20 mouse cellular contexts compared by ENCODE assay signal in genomic region chr8:128327922-128328321, GRCm38 (mm10). TPM values are rescaled to one million over a fixed set of nuclear protein-coding genes. Genes with fewer than 3 reads are reported as not detected.
A peak's percentile ranks its signal among the peaks of the same experiment; 100 is the strongest.
DNase-seq lines count a peak whose midpoint lies in the region; ATAC-seq lines count a peak whose summit lies in the region.
"Had no signal": no experiment of that assay in that cellular context is flagged by ENCODE, and none has a peak within 500 bp of the region (broad histone marks: within the 10 kb centered on the region; RNA-seq: fewer than 3 reads in every experiment).

No protein-coding gene starts in this region.

- no peak overlapping the region for H3K4me2 ChIP-seq in embryonic facial prominence, embryonic 14.5 days (ENCODE audit: low read depth, low read length)
- no peak overlapping the region for H3K4me2 ChIP-seq in lung, embryonic 16.5 days (ENCODE audit: low read depth, low read length)
- H3K4me2 ChIP-seq: hindbrain, embryonic 15.5 days; limb, embryonic 15.5 days; neural tube, embryonic 15.5 days had no signal

- H3K4me1 ChIP-seq in embryonic facial prominence, embryonic 14.5 days (ENCODE audit: control insufficient read depth, insufficient read depth, low read length), result no peaks in the 10 kb centered on the region
- peaks cover 21% of the 10 kb centered on the region for H3K4me1 ChIP-seq in embryonic facial prominence, embryonic 10.5 days
- 0 out of 2 replicates have a peak, but pooled peaks cover 5% of the 10 kb centered on the region for H3K4me1 ChIP-seq in lung, embryonic 16.5 days (replicated peaks; ENCODE audit: control insufficient read depth, insufficient read depth, low read length)
- H3K4me1 ChIP-seq in forebrain, embryonic 10.5 days, result peaks cover 4% of the 10 kb centered on the region; the same call in 1 of the 2 replicates
- H3K4me1 ChIP-seq: hindbrain, embryonic 15.5 days; neural tube, embryonic 15.5 days had no signal

- H3K4me3 ChIP-seq in embryonic facial prominence, embryonic 14.5 days (ENCODE audit: low read depth, low read length), result no peak overlapping the region
- no peak overlapping the region for H3K4me3 ChIP-seq in embryonic facial prominence, embryonic 10.5 days
- no peak overlapping the region for H3K4me3 ChIP-seq in lung, embryonic 16.5 days (ENCODE audit: low read length)
- no peak overlapping the region for H3K4me3 ChIP-seq in forebrain, embryonic 10.5 days
- H3K4me3 ChIP-seq: heart, adult 2 months; hindbrain, embryonic 15.5 days; limb, embryonic 15.5 days; neural tube, embryonic 15.5 days had no signal

- ATAC-seq in embryonic facial prominence, embryonic 14.5 days (ENCODE audit: low read depth), result 0 out of 2 replicates have a peak, but pooled peaks have one; percentile 26
- ATAC-seq in lung, embryonic 16.5 days (ENCODE audit: low read depth), result peak; percentile 90
- ATAC-seq: midbrain, embryonic 16.5 days; Patski had no signal

- no peaks in the 10 kb centered on the region for H3K9me3 ChIP-seq in embryonic facial prominence, embryonic 14.5 days (ENCODE audit: control insufficient read depth, low read length)
- H3K9me3 ChIP-seq in embryonic facial prominence, embryonic 10.5 days, result no peaks in the 10 kb centered on the region
- no peaks in the 10 kb centered on the region for H3K9me3 ChIP-seq in lung, embryonic 16.5 days (ENCODE audit: control insufficient read depth, low read length)
- no peaks in the 10 kb centered on the region for H3K9me3 ChIP-seq in forebrain, embryonic 10.5 days
- H3K9me3 ChIP-seq: hindbrain, embryonic 15.5 days; limb, embryonic 15.5 days; neural tube, embryonic 15.5 days had no signal

- DNase-seq in embryonic facial prominence, embryonic 14.5 days (ENCODE audit: low spot score), result peak; percentile 51
- DNase-seq in embryonic facial prominence, embryonic 10.5 days (ENCODE audit: low spot score), result no peak
- DNase-seq in lung, postnatal 10 days, result no peak
- DNase-seq in mesoderm, embryonic 11.5 days (ENCODE audit: low read depth, low spot score), result peak; percentile 6
- no peak for DNase-seq in forebrain, embryonic 10.5 days (ENCODE audit: extremely low spot score, low spot score)
- DNase-seq in gastrocnemius, adult 8-10 months (ENCODE audit: low spot score in 2 of 2), result no peak
- DNase-seq in frontal cortex, postnatal 14 days (ENCODE audit: low spot score in 2 of 2), result no peak
- DNase-seq: adrenal gland, postnatal 14 days; cerebellum, adult 18-20 months; cerebellum, postnatal 25 days; gastrocnemius, postnatal 25 days; heart, adult 2 months; heart, postnatal 36 days; thymus, postnatal 25 days had no signal

- H3K9ac ChIP-seq in embryonic facial prominence, embryonic 14.5 days (ENCODE audit: low read depth, low read length), result no peak overlapping the region
- H3K9ac ChIP-seq in lung, embryonic 16.5 days (ENCODE audit: low read length), result no peak overlapping the region
- H3K9ac ChIP-seq: hindbrain, embryonic 15.5 days; limb, embryonic 15.5 days; neural tube, embryonic 15.5 days had no signal

- H3K27me3 ChIP-seq in embryonic facial prominence, embryonic 14.5 days (replicated peaks; ENCODE audit: control insufficient read depth, insufficient read depth, low read length), result no peaks in the 10 kb centered on the region
- H3K27me3 ChIP-seq in embryonic facial prominence, embryonic 10.5 days (replicated peaks; ENCODE audit: low read depth, poor library complexity, severe bottlenecking), result no peaks in the 10 kb centered on the region
- H3K27me3 ChIP-seq in lung, embryonic 16.5 days (ENCODE audit: control insufficient read depth, insufficient read depth, low read depth, low read length), result no peaks in the 10 kb centered on the region
- H3K27me3 ChIP-seq in forebrain, embryonic 10.5 days (ENCODE audit: poor library complexity, severe bottlenecking), result no peaks in the 10 kb centered on the region
- H3K27me3 ChIP-seq: hindbrain, embryonic 15.5 days; limb, embryonic 15.5 days; neural tube, embryonic 15.5 days; Patski had no signal

- 15% methylated on average over 2 of the region's 2 CpGs for WGBS in embryonic facial prominence, embryonic 14.5 days
- 12% methylated on average over 2 of the region's 2 CpGs for WGBS in embryonic facial prominence, embryonic 10.5 days
- WGBS in lung, embryonic 16.5 days, result 20% methylated on average over 2 of the region's 2 CpGs
- 31% methylated on average over 2 of the region's 2 CpGs for WGBS in forebrain, embryonic 10.5 days

- no peak overlapping the region for H3K27ac ChIP-seq in embryonic facial prominence, embryonic 14.5 days (replicated peaks; ENCODE audit: low read depth, low read length)
- no peak overlapping the region for H3K27ac ChIP-seq in embryonic facial prominence, embryonic 10.5 days (replicated peaks)
- H3K27ac ChIP-seq in lung, embryonic 16.5 days (ENCODE audit: low read length), result no peak overlapping the region
- no peak overlapping the region for H3K27ac ChIP-seq in forebrain, embryonic 10.5 days
- H3K27ac ChIP-seq: heart, adult 2 months; hindbrain, embryonic 15.5 days; limb, embryonic 15.5 days; neural tube, embryonic 15.5 days had no signal

- no peaks in the 10 kb centered on the region for H3K36me3 ChIP-seq in embryonic facial prominence, embryonic 14.5 days (ENCODE audit: control insufficient read depth, insufficient read depth, low read length)
- no peaks in the 10 kb centered on the region for H3K36me3 ChIP-seq in embryonic facial prominence, embryonic 10.5 days (replicated peaks)
- H3K36me3 ChIP-seq in lung, embryonic 16.5 days (ENCODE audit: control insufficient read depth, insufficient read depth, low read length), result no peaks in the 10 kb centered on the region
- H3K36me3 ChIP-seq in forebrain, embryonic 10.5 days (replicated peaks), result no peaks in the 10 kb centered on the region
- H3K36me3 ChIP-seq: hindbrain, embryonic 15.5 days; limb, embryonic 15.5 days; neural tube, embryonic 15.5 days had no signal

RNA-seq across cellular contexts. Expression of gene Nrp1, which starts 30.5 kb away (rescaled TPM):
- 94.6 and 105 TPM in 2 replicates for polyA plus RNA-seq in embryonic facial prominence, embryonic 14.5 days (2014; fragmentation: Nextera tagmentation; extraction: Ambion mirVana)
- 34.2 and 39.4 TPM in 2 replicates for polyA plus RNA-seq in embryonic facial prominence, embryonic 10.5 days (2016; fragmentation: Nextera tagmentation; extraction: Ambion mirVana)
- 144 and 149 TPM in 2 replicates for polyA plus RNA-seq in lung, embryonic 16.5 days (2015; fragmentation: Nextera tagmentation; extraction: Ambion mirVana)
- 15.8 and 17.7 TPM in 2 replicates for polyA plus RNA-seq in forebrain, embryonic 10.5 days (2016; fragmentation: Nextera tagmentation; extraction: Ambion mirVana)
- 10 to 100 TPM; 15.6 to 29.7 (median 19.0) TPM for total RNA-seq in gastrocnemius, adult 8-10 months (2022)

Comparison
In these comparisons a context has a peak if more than half of its experiments do, and no peak if none do; other contexts are left out.
1. DNase-seq: peak in embryonic facial prominence, embryonic 14.5 days (single experiment) and mesoderm, embryonic 11.5 days (single experiment); none in embryonic facial prominence, embryonic 10.5 days (single experiment), lung, postnatal 10 days (single experiment), forebrain, embryonic 10.5 days (single experiment), gastrocnemius, adult 8-10 months (0 of 2) and frontal cortex, postnatal 14 days (0 of 2).